Mouse (Mus musculus) mesoderm, embryonic 11.5 days (tissue): ENCODE data around the gene Zfp512b.

Experiments used
- DNase-seq: peaks from one replicate; pipeline ENCODE4 v3.0.0-alpha.2; 2012; ENCODE audit warnings: low read depth, low spot score

Gene Zfp512b

DNA sequence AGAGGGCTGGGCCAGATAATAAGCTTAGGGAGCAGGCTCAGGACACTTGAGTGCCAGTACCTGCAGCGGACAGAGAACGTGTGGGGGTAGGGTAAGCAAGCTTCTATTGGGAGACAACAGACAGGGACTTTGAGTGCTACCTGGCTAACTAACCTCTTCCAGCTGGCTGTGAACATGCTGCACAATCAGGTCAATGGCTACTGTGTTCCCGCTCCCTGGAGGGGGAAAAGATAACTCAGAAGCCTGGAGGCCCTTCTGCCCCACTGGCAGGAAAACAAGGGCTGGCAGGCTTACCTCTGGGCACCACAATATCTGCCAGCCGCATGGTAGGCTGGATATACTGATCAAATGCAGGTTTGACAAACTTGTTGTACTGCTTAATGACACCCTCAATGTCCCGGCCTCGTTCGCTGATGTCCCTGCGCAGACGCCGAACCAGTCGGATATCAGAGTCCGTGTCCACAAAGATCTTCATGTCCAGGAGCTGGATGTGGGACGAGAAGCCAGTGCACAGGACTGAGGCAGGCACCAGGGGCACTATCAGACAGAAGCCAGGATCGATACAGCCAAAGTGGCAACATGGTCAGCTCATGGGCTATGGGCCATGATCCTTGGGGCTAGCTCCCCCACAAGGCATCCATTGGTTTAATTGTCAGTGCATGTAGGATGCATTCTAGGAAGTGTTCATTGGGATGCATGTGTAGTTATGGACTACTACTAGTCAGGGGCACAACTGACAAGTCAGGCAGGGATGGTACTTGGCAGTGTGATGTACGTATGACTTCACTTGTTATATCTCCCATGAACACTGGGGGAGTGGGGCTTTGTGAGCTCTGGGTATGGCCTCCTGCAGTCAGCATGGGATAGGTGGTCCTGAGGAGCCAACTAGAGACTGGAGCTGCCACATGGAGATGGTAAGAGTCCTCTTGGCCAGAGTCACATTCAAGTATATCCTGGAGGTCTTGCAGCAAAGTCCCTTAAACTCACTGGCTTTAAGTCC, 19.4 kb downstream of the Zfp512b start:
- no peak for DNase-seq

DNA sequence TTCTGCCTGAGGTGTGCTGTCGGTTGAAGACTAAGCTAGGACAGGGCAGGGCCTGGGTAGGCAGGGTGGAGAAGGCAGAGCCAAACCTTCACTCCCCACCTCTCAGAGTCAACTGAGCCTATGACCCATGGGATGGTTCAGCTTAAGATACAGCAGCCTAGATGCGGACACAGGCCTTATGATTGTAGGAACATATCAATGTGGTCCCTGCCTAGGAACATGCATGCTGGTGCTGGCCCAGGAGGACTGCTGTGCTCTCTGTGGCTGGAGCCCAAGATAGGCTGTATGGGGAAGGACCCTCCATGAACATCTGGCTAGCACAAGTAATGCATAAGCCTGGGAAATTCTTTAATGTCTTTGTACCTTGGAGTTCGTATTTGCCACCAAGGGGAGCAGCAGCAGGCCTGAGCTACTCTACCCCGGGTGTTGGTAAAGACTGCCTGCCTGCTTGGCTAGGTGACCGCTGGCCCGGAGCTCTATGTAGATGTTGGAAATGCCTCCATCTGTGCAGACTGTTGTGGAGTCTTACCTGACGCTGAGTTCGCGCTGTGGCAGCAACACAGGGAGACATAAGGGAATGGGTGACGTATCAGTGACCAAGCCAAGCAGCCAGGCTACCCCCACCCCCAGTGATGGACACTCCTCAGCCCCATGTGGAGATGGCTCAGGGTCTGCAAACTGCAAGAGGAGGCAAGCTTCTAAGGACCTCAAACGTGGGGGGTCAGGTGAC, 20.5 kb downstream of the Zfp512b start:
- DNase-seq = no peak

DNA sequence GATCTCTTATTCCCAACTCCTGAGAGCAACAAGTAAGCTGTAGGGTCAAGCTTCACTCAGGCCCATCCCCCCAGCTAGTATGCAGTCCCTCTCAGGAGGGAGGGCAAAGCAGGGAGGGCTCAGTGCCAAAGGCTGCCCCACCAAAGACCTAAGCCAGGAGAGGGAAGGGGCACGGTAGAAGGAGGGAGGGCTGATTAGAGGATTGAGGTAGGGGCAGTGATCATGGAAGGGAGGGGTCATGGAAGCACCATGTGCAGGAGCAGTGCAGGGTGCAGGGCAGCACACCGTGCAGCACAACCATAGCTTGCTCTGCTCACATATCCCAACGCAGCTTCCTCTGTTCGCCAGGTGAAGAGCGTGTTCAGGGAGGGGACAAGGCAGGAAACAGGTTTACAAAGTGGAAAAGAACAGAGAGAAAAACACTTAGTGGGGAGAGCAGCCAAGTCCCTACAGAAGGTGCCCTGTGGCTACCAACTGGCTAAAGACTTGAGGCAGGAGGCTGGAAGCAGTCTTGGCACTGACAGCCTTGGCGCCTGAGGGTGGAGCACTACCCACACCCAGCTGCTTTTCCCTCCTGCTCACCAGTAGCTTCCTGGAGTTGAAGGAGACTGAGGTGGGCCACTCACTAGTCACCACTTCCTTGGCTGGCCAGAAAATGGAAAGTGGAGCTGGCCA, 21.5 kb downstream of the Zfp512b start:
- no peak for DNase-seq

DNA sequence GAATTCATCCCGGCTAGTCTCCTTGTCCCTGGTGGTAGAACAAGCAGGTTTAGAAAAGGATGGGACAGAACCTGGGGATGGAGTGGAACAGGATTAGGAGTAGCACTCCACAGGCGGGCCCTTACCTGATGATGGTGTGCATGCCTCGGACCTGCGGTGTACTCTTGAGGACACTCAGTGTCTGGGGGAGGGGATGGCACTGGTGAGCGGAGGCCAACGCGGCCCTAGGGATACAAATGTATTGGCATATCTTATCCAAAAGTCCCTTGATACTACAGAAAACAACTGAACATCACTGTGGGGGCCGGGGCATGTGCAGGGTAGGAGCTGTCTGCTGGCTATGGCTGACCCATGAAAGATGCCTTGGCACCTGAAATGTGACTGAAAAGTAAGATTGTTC, 22.2 kb downstream of the Zfp512b start:
- no peak for DNase-seq

DNA sequence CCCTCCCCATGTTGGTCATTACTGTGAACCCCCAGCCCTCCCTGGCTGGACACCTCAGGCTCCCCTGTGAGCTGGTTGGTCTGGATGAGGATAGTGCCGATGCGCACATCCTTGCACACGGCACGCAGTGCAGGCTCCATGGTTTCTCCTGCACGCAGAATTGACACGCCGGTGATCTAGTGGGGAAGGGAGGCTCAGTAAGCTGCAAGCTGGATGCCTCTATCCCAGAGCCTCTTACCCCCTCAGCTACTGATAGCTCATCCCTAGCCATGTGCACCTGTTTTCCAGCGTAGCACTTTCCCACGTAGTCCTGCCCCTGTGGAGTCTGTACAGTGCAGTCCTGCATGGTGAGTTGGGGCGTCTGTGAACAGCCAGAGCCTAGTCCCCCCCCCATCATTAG, 22.7 kb downstream of the Zfp512b start:
- DNase-seq = no peak

DNA sequence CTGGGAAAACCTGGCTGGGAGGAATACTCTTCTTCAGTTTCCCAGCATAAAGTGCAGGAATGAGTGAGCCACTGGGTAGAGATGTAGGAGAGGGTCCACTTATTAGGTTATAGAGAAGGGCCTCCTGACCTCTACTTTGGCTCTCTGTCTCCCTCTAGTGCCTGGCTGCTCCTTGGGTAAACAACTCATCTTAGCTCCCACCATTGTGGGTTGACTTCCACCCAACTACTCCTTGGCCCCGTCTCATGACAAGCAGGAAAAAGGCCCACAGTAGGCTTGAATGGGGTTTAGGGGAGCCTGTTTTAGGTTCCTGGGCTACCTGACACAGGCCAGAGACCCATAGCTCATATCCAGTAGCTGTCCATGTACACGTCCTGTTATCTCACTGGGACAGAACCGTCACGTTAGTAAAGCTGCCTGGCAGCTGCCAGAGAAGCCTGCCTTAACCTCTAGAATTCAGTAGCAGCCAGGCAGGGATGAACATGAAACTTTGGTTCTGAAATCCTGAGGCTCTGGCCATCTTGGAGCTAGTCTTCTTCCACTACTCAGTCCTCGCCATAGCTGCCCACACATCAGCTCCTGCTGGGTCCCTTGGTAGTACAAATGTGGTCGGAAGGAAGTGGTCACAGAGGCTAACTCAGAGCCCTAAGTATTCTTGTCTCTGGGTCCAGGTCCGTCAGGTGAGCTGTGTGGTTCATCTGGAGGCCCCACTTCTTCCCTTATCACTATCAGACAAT, 24.2 kb downstream of the Zfp512b start:
- DNase-seq = peak; percentile 50

DNA sequence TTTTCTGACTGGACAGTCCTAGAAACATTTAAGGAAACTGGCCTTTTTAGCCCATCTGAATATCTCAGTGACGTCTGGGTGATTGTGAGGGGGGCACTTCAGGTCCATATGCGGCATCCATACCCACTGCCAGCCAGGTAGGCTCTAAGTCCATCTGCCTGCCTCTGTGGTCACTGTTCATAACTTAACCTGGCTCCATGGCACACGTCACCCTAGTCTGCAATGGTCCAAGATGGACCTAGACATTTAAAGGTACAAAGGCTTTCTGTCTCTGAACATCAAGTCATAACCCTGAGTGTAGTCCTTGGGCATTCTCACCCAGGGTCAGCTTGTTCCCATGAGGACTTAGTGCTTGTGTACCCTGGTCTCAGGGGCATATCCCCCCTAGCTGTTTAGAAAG, 25.3 kb downstream of the Zfp512b start:
- no peak for DNase-seq

DNA sequence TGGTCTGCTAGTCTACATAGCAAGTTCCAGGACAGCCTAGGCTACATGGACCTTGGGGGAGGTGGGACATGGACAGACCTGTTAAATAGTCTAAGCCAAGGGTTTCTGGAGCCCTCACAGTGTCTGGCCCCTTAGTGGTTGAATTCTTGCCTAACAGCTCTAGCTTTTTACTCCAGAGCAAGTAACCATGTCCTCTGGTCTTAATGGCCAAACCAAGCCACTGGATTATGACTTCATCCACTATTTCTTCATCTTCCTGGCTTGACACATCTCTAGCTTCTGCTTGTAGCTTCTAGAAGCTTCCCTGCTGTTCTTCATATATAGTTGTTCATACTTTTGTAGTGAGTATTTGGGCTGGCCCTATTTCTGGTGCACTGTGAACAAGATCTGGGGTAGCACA, 38.8 kb downstream of the Zfp512b start:
- DNase-seq = no peak

DNA sequence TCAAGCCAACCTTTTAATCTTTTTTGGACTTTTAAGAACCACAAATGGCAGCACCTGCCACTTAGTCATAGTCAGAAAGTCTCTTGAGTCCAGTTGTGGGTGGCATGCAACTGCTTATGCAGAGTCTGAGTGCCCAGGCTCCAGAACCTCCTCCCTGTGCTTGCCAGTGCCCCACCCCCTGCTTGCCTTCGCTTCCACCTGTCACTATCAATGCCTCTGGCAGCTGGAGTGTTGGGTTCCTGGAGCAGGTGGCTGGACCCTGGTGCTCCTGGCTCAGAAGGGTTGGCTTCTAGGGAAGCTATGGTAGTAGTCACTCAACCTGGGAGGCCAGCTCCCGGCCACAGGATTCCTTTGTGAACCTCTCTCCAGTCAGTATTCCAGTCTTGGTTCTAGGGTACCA, 42.4 kb downstream of the Zfp512b start:
- DNase-seq = no peak

DNA sequence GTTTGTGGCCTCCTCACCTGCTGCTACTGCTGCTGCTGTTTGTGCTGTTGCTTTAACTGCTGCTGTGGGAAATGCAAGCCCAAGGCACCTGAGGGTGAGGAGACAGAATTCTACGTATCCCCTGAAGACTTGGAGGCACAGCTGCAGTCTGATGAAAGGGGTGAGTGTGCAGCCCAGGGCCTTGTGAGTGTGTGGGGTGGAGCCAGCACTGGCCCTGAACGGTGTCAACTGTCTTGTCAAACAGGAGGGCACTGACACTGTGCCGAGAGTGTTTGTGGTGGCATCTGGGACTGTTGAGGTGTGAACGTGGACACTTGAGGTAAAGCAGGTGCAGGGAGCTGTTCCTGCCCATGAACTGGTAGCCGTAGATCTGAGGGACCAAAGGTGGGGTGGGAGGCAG, 43.9 kb downstream of the Zfp512b start:
- DNase-seq = no peak

DNA sequence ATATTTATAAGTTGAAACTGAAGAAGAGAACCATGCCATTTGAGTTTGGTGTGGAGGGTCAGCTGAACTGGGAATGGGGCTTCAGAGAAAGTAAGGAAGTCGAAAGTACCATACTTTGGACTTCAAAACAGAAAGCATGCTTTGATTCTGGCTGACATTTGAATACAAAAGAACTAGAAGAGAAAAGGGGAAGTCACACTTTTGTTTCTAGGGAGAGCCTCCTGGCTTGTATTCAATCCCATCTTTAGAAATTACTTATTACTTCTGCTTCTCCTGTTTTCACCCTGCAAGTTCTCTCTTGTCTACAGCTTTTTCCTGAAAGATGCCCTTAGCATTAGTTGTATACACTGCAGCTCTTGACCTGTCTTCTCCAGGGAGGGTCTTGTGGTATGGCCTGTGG, 44.4 kb downstream of the Zfp512b start:
- no peak for DNase-seq

DNA sequence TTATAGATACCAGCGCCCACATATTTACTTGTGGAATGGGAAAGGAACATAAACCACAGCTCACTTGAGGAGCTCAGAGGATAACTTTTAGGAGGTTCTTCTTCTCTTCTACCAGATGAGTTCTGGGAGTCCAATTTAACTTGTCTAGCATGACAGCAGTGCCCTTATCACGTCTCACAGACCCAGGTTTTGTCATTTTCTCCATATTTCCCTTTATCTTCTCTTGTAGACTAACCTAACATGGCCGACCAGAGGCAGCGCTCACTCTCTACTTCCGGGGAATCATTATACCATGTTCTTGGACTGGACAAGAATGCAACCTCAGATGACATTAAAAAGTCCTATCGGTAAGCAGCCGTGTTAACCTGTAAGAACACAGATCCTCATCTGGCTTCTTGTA, 46.5 kb downstream of the Zfp512b start:
- DNase-seq = no peak

DNA sequence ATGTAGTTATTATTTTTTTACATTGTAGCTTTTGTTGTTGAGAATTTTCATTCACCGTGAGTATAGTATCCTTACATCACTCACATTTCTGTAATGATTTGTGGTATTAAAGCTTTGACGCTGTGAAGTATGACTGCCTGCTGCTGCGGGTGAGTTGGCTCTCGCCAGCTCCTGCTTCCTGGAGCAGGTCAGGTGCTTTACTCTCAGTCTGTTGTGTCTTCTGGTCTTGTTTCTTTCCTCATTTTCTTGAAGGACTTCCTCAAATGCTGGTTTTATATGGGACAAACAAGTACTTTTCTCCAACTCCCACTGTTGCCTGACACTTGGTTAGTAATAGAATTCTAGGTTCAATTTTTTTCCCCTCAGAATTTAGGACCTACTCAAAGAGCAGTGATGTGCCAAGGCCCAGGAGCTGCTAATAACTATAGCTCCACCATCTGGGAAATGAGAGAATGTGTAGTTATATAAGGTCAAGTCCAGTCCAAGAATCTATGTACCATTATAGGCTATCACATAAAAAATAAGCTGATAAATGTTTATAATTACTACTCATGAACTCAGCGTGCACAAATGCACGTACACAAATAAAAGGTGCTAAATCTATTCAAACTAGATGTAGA, 50.7 kb downstream of the Zfp512b start:
- DNase-seq = no peak

DNA sequence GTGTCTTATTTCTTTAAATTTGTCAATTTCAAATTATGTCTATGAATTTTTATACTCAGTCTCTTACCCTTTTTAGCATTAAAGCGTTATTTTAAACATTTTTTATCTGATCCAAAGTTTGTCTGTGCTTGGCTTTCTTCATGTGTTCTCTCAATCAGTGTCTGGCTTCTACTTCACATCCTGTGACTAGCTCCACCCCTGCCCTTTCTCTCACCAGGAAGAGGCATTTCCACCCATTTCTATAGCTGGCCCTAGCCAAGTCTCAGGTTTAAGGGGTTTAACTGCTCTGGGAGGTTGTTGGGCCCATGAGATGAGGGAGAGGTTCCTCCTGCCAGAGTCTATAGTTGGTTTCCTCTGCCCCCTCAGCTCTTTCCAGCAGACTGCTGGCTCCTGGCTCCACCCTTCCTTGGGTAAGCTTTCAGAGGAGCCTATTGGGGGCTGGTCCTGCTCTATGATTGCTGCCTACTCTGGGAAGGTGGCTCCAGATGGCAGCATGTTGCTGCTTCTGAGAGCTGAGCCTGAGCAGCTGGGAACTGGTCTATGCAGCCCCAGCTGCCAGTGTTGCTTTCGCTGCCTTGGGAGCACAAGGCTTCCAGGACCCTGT, 55.1 kb downstream of the Zfp512b start:
- DNase-seq = peak; percentile 12

DNA sequence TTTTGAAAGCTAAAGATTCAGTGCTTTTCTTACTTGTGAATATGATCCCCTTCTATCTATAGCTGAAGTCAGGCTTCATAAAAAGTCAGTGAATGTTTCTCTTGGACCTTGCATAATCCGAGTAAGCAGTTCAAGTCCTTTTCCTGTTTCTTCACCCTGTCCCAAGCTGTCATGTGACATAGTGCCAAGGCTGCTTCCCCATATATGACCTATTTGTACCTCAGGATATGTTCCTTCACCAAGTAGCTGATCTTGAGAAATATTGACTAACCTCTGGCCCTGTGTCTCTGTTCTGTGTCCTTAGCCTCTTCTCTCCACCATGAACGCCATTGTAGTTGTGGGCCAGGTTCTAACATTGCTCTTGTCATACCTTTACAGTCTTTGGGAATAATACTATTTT, 56.2 kb downstream of the Zfp512b start:
- DNase-seq = no peak

DNA sequence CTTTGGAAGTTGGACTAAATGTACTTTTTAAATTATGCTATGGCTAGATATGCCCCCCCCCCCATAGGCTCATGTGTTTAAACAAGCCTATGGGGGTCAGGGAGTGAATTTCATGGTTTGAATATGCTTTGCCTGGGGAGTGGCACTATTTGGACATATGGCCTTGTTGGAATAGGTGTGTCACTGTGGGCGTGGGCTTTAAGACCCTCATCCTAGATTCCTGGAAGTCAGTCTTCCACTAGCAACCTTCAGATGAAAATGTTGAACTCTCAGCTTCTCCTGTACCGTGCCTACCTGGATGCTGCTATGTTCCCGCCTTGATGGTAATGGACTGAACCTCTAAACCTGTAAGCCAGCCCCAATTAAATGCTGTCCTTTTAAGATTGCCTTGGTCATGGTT, 60.0 kb downstream of the Zfp512b start:
- DNase-seq = no peak
